8 mouse cellular contexts compared by ENCODE assay signal in the genomic region with DNA sequence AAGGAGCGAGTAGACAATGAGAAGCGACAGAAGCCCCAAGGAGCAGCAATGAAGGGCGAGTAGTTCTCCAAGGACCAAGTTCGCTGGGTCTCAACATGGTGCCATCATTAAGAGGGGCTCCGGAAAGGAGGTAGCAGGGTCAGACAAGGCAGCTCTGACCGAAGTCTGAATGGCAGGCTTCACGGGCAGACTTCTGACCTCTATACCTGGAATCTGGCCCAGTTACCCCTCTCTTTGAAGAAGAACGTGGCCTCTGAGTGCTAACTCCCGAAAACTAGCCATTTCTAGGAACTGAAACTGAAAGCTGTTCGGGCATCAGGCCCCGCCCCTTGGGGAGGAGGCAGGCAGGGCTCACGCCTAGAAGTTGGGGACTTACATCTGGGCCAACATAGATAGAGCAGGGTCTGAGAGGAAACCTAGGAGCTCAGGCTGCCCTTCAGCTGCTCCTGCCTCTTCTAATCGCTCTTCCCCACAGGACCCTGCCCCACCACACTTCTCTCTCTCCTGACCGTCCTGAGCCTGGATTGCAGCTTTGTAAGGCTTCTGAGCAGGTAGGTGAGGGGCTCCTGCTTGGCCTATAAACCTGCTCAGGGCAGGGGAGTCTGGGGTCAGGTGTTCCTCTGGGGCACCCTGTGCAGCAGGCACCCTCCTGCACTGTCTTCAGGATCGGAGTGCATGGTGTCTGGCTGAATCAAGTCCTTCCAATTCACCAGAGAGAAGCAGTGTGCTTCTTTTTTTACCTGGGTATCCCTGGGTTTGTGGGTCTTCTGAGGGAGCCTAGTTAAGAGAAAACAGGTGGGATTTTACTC. TPM values are rescaled to one million over a fixed set of nuclear protein-coding genes. Genes with fewer than 3 reads are reported as not detected.
DNase-seq lines count a peak whose midpoint lies in the region; ATAC-seq and TF ChIP-seq lines count a peak whose summit lies in the region.
"Not testable (repeated sequence)": the region's sequence is repeated elsewhere in the genome, so short reads cannot be mapped to it uniquely, and the experiment has no call there.

A gene (plus strand): TSS at position 328 of the 809 bp plus-strand sequence.
A gene (plus strand): TSS at position 390 of the 809 bp plus-strand sequence.

- TF ChIP-seq CTCF in forebrain, postnatal 0 days (IDR thresholded peaks at IDR 0.05; ENCODE audit: low read depth) = not testable (repeated sequence)

- intact Hi-C loops in heart, postnatal 36 days (cut with DNase I) = loop anchor here (2.0 kb wide), 1 partner anchor 17 kb away; no protein-coding TSS in a partner anchor

- not testable (repeated sequence) for H3K9me3 ChIP-seq in forebrain, postnatal 0 days (ENCODE audit: low read length); lung, embryonic 16.5 days (ENCODE audit: control insufficient read depth, low read length)

- DNase-seq in CD8-positive naive resting alpha-beta T cell, adult 2 months (ENCODE audit: low read depth in 2 of 2, low spot score in 2 of 2) = peak; percentile 70 to 84
- DNase-seq in cerebellum, adult 18-20 months = peak; percentile 35 to 42
- DNase-seq in forebrain, postnatal 0 days = not testable (repeated sequence)
- DNase-seq in heart, postnatal 36 days = peak; percentile 85
- DNase-seq in layer of hippocampus, adult 11-12 months (ENCODE audit: low spot score) = peak; percentile 62
- peak; percentile 70 for DNase-seq in testis, postnatal 14 days (ENCODE audit: low spot score)

- H3K4me2 ChIP-seq in forebrain, postnatal 0 days (ENCODE audit: low read depth) = peak within 1 kb of the TSS; percentile 56
- H3K4me2 ChIP-seq in lung, embryonic 16.5 days (ENCODE audit: low read depth, low read length) = peak within 1 kb of the TSS; percentile 69

- H3K27ac ChIP-seq in forebrain, postnatal 0 days (ENCODE audit: low read depth, low read length) = not testable (repeated sequence)
- H3K27ac ChIP-seq in lung, embryonic 16.5 days (ENCODE audit: low read length) = peak within 1 kb of the TSS; percentile 36

- not testable (repeated sequence) for H3K4me1 ChIP-seq in forebrain, postnatal 0 days (ENCODE audit: insufficient read depth); lung, embryonic 16.5 days (replicated peaks; ENCODE audit: control insufficient read depth, insufficient read depth, low read length)

- peak within 1 kb of the TSS; percentile 38 for H3K4me3 ChIP-seq in forebrain, postnatal 0 days (ENCODE audit: low read depth, low read length)
- peak within 1 kb of the TSS; percentile 65 for H3K4me3 ChIP-seq in lung, embryonic 16.5 days (ENCODE audit: low read length)

- not testable (repeated sequence) for H3K36me3 ChIP-seq in forebrain, postnatal 0 days (ENCODE audit: insufficient read depth); lung, embryonic 16.5 days (ENCODE audit: control insufficient read depth, insufficient read depth, low read length)

- WGBS in forebrain, postnatal 0 days = 13% methylated on average over 12 of the region's 15 CpGs
- WGBS in lung, embryonic 16.5 days = 3% methylated on average over 14 of the region's 15 CpGs

- peak; percentile 25; the same call in 1 of the 2 replicates for ATAC-seq in forebrain, postnatal 0 days
- ATAC-seq in lung, embryonic 16.5 days (ENCODE audit: low read depth) = peak; percentile 94
- peak; percentile 97 for ATAC-seq in neutrophil, adult 5-6 weeks (ENCODE audit: extremely low read depth, insufficient number of reproducible peaks, low FRiP score, poor library complexity, severe bottlenecking)

- peak within 1 kb of the TSS; percentile 39 for H3K9ac ChIP-seq in forebrain, postnatal 0 days
- peak within 1 kb of the TSS; percentile 69 for H3K9ac ChIP-seq in lung, embryonic 16.5 days (ENCODE audit: low read length)

- not testable (repeated sequence) for H3K27me3 ChIP-seq in forebrain, postnatal 0 days (ENCODE audit: insufficient read depth, low read length); lung, embryonic 16.5 days (ENCODE audit: control insufficient read depth, insufficient read depth, low read depth, low read length)

RNA-seq across cellular contexts. Expression of the first gene that starts in this region (rescaled TPM):
- 1.1 and 1.8 TPM in 2 replicates for total RNA-seq in forebrain, postnatal 0 days (2014; rRNA removed)
- polyA plus RNA-seq in forebrain, postnatal 0 days (2015; fragmentation: Nextera tagmentation; extraction: Ambion mirVana) = 1.7 and 2.6 TPM in 2 replicates
- total RNA-seq in heart, postnatal 36 days (2021) = 1 to 10 TPM; 8.7 to 9.2 TPM
- polyA plus RNA-seq in lung, embryonic 16.5 days (2015; fragmentation: Nextera tagmentation; extraction: Ambion mirVana) = 4.7 and 7.4 TPM in 2 replicates
- total RNA-seq in neutrophil, adult 5-6 weeks (2017) = 43.5 and 46.2 TPM in 2 replicates

RNA-seq across cellular contexts. Expression of the second gene that starts in this region (rescaled TPM):
- 1.2 and 2.3 TPM in 2 replicates for total RNA-seq in forebrain, postnatal 0 days (2014; rRNA removed)
- 0.64 and 0.70 TPM in 2 replicates for polyA plus RNA-seq in forebrain, postnatal 0 days (2015; fragmentation: Nextera tagmentation; extraction: Ambion mirVana)
- total RNA-seq in heart, postnatal 36 days (2021) = 10 to 100 TPM; 10.9 to 13.7 TPM
- 3.0 and 3.2 TPM in 2 replicates for polyA plus RNA-seq in lung, embryonic 16.5 days (2015; fragmentation: Nextera tagmentation; extraction: Ambion mirVana)
- 53.7 and 66.7 TPM in 2 replicates for total RNA-seq in neutrophil, adult 5-6 weeks (2017)

Comparison
In these comparisons a context has a peak if more than half of its experiments do, and no peak if none do; other contexts are left out.
1. ATAC-seq: peak in every context shown above with its lines; median percentile 97 in neutrophil, adult 5-6 weeks; 94 in lung, embryonic 16.5 days; 25 in forebrain, postnatal 0 days.